Mouse (Mus musculus): ENCODE data around the gene Flt3. TPM values are rescaled to one million over a fixed set of nuclear protein-coding genes. Genes with fewer than 3 reads are reported as not detected.

The Flt3 gene
- polyA plus RNA-seq, 1 experiment from 2014 or later: 0.14 TPM

GRCm38 (mm10) chr5:147370276-147370675, 30.0 kb downstream of the Flt3 start:
- Histone ChIP-seq H3K9me3 (no peaks in the 10 kb centered on the region), H3K4me2 (no peak overlapping the region), H3K27me3 (no peaks in the 10 kb centered on the region), H3K36me3 (no peaks in the 10 kb centered on the region), H3K9ac (no peak overlapping the region), H3K4me3 (no peak overlapping the region), H3K4me1 (no peaks in the 10 kb centered on the region), H3K27ac (no peak overlapping the region)
- ATAC-seq (ENCODE audit: insufficient number of reproducible peaks, low FRiP score, low TSS enrichment, low read depth): no peak
- 85% methylated on average over 8 of the region's 8 CpGs for WGBS

- Histone ChIP-seq H3K9me3 (no peaks in the 10 kb centered on the region), H3K9ac (no peak overlapping the region), H3K27me3 (no peaks in the 10 kb centered on the region), H3K36me3 (no peaks in the 10 kb centered on the region), H3K27ac (no peak overlapping the region), H3K4me3 (no peak overlapping the region), H3K4me1 (no peaks in the 10 kb centered on the region), H3K4me2 (no peak overlapping the region)
- 88% methylated on average over 6 of the region's 6 CpGs for WGBS
- no peak for ATAC-seq (ENCODE audit: insufficient number of reproducible peaks, low FRiP score, low TSS enrichment, low read depth)
Observed at GRCm38 (mm10) chr5:147368221-147368620, 32.1 kb downstream of the Flt3 start.

- H3K4me1 ChIP-seq: no peaks in the 10 kb centered on the region
- WGBS: 46% methylated on average over 16 of the region's 16 CpGs
- H3K27me3 ChIP-seq: no peaks in the 10 kb centered on the region
- no peak overlapping the region for H3K4me2 ChIP-seq
- H3K9ac ChIP-seq: no peak overlapping the region
- H3K36me3 ChIP-seq: no peaks in the 10 kb centered on the region
- no peak overlapping the region for H3K27ac ChIP-seq
- ATAC-seq (ENCODE audit: insufficient number of reproducible peaks, low FRiP score, low TSS enrichment, low read depth): no peak
- H3K9me3 ChIP-seq: no peaks in the 10 kb centered on the region
- H3K4me3 ChIP-seq: no peak overlapping the region
Observed at GRCm38 (mm10) chr5:147365995-147366765, 34.1 kb downstream of the Flt3 start.

- 51% methylated on average over 12 of the region's 12 CpGs for WGBS
- ATAC-seq (ENCODE audit: insufficient number of reproducible peaks, low FRiP score, low TSS enrichment, low read depth): no peak
Observed at GRCm38 (mm10) chr5:147363054-147363453, 37.2 kb downstream of the Flt3 start.

GRCm38 (mm10) chr5:147358481-147358880, 41.8 kb downstream of the Flt3 start:
- Histone ChIP-seq H3K9me3 (no peaks in the 10 kb centered on the region), H3K36me3 (no peaks in the 10 kb centered on the region), H3K9ac (no peak overlapping the region), H3K27me3 (no peaks in the 10 kb centered on the region), H3K4me3 (no peak overlapping the region), H3K4me2 (no peak overlapping the region), H3K4me1 (no peaks in the 10 kb centered on the region), H3K27ac (no peak overlapping the region)
- 86% methylated on average over 11 of the region's 11 CpGs for WGBS
- no peak for ATAC-seq (ENCODE audit: insufficient number of reproducible peaks, low FRiP score, low TSS enrichment, low read depth)

More at GRCm38 (mm10) chr5:147363054-147363453, 37.2 kb downstream of the Flt3 start:
- no peak overlapping the region for H3K27ac ChIP-seq
- H3K4me2 ChIP-seq: no peak overlapping the region
- no peaks in the 10 kb centered on the region for H3K36me3 ChIP-seq
- H3K27me3 ChIP-seq: no peaks in the 10 kb centered on the region
- no peak overlapping the region for H3K4me3 ChIP-seq
- H3K9me3 ChIP-seq: no peaks in the 10 kb centered on the region
- no peaks in the 10 kb centered on the region for H3K4me1 ChIP-seq
- no peak overlapping the region for H3K9ac ChIP-seq

- Histone ChIP-seq H3K27me3 (no peaks in the 10 kb centered on the region), H3K9ac (no peak overlapping the region), H3K27ac (no peak overlapping the region), H3K4me1 (no peaks in the 10 kb centered on the region), H3K4me3 (no peak overlapping the region), H3K4me2 (no peak overlapping the region), H3K36me3 (no peaks in the 10 kb centered on the region), H3K9me3 (no peaks in the 10 kb centered on the region)
- 46% methylated on average over 3 of the region's 3 CpGs for WGBS
- ATAC-seq (ENCODE audit: insufficient number of reproducible peaks, low FRiP score, low TSS enrichment, low read depth): no peak
Observed at GRCm38 (mm10) chr5:147357536-147357935, 42.8 kb downstream of the Flt3 start.

- no peak overlapping the region for H3K27ac ChIP-seq
- no peak for ATAC-seq (ENCODE audit: insufficient number of reproducible peaks, low FRiP score, low TSS enrichment, low read depth)
- H3K4me3 ChIP-seq: no peak overlapping the region
- H3K4me1 ChIP-seq: no peaks in the 10 kb centered on the region
- no peak overlapping the region for H3K9ac ChIP-seq
- 88% methylated on average over 13 of the region's 13 CpGs for WGBS
- H3K9me3 ChIP-seq: no peaks in the 10 kb centered on the region
- H3K4me2 ChIP-seq: no peak overlapping the region
- H3K27me3 ChIP-seq: no peaks in the 10 kb centered on the region
- H3K36me3 ChIP-seq: no peaks in the 10 kb centered on the region
Observed at GRCm38 (mm10) chr5:147356260-147357055, 43.8 kb downstream of the Flt3 start.

- Histone ChIP-seq H3K27me3 (no peaks in the 10 kb centered on the region), H3K4me1 (no peaks in the 10 kb centered on the region), H3K9ac (no peak overlapping the region), H3K9me3 (no peaks in the 10 kb centered on the region), H3K4me2 (no peak overlapping the region), H3K36me3 (no peaks in the 10 kb centered on the region), H3K4me3 (no peak overlapping the region), H3K27ac (no peak overlapping the region)
- 64% methylated on average over 3 of the region's 3 CpGs for WGBS
- no peak for ATAC-seq (ENCODE audit: insufficient number of reproducible peaks, low FRiP score, low TSS enrichment, low read depth)
Observed at GRCm38 (mm10) chr5:147355788-147356187, 44.5 kb downstream of the Flt3 start.

GRCm38 (mm10) chr5:147354985-147355384, 45.3 kb downstream of the Flt3 start:
- H3K4me2 ChIP-seq: no peak overlapping the region
- H3K4me3 ChIP-seq: no peak overlapping the region
- no peak overlapping the region for H3K9ac ChIP-seq
- 72% methylated on average over 8 of the region's 8 CpGs for WGBS
- no peaks in the 10 kb centered on the region for H3K27me3 ChIP-seq
- H3K9me3 ChIP-seq: no peaks in the 10 kb centered on the region
- no peaks in the 10 kb centered on the region for H3K4me1 ChIP-seq
- H3K36me3 ChIP-seq: no peaks in the 10 kb centered on the region
- no peak for ATAC-seq (ENCODE audit: insufficient number of reproducible peaks, low FRiP score, low TSS enrichment, low read depth)
- H3K27ac ChIP-seq: no peak overlapping the region

- Histone ChIP-seq H3K4me1 (no peaks in the 10 kb centered on the region), H3K9ac (no peak overlapping the region), H3K27me3 (no peaks in the 10 kb centered on the region), H3K36me3 (no peaks in the 10 kb centered on the region), H3K27ac (no peak overlapping the region), H3K9me3 (no peaks in the 10 kb centered on the region), H3K4me2 (no peak overlapping the region), H3K4me3 (no peak overlapping the region)
- no peak for ATAC-seq (ENCODE audit: insufficient number of reproducible peaks, low FRiP score, low TSS enrichment, low read depth)
- 54% methylated on average over 17 of the region's 17 CpGs for WGBS
Observed at GRCm38 (mm10) chr5:147354161-147354780, 46.0 kb downstream of the Flt3 start.

- Histone ChIP-seq H3K4me3 (no peak overlapping the region), H3K9ac (no peak overlapping the region), H3K4me1 (no peaks in the 10 kb centered on the region), H3K27ac (no peak overlapping the region), H3K27me3 (no peaks in the 10 kb centered on the region), H3K36me3 (no peaks in the 10 kb centered on the region), H3K9me3 (no peaks in the 10 kb centered on the region), H3K4me2 (no peak overlapping the region)
- ATAC-seq (ENCODE audit: insufficient number of reproducible peaks, low FRiP score, low TSS enrichment, low read depth): no peak
- whole genome bisulfite sequencing: 90% methylated on average over 8 of the region's 8 CpGs
Observed at GRCm38 (mm10) chr5:147351931-147352330, 48.4 kb downstream of the Flt3 start.

- Histone ChIP-seq H3K36me3 (no peaks in the 10 kb centered on the region), H3K9ac (no peak overlapping the region), H3K27ac (no peak overlapping the region), H3K4me3 (no peak overlapping the region), H3K4me1 (no peaks in the 10 kb centered on the region), H3K27me3 (no peaks in the 10 kb centered on the region), H3K9me3 (no peaks in the 10 kb centered on the region), H3K4me2 (no peak overlapping the region)
- WGBS: 77% methylated on average over 1 of the region's 1 CpGs
- ATAC-seq (ENCODE audit: insufficient number of reproducible peaks, low FRiP score, low TSS enrichment, low read depth): no peak
Observed at GRCm38 (mm10) chr5:147345981-147346380, 54.3 kb downstream of the Flt3 start.
